Mouse (Mus musculus): ENCODE measurements around the gene Slc12a4. TPM values are rescaled to one million over a fixed set of nuclear protein-coding genes. Genes with fewer than 3 reads are reported as not detected.

Slc12a4 gene
- polyA plus RNA-seq, 2 experiments = 46.0 to 116 TPM

DNA sequence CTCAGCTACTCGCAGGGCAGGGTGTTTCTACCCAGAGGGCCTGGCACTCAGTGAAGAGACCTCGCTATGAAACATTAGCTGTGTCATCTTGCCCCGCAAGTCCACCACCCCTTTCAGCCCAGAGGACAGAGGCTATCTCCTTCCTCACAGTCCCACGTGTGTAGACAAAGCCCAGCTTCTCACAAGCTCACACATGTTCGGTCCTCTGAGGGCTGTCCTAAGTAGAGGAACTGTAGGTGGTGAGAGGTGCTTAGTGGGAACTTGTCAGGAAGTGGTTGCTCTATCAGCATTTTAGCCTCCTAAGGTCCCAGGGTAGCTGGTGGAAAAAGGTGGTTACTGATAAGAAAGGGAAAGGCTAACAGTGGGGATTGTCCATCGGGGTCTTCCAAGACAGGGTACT is 30.8 kb downstream of the Slc12a4 start:
- Histone ChIP-seq H3K9me3 (ENCODE audit: control insufficient read depth, low read length) (no peaks in the 10 kb centered on the region), H3K27me3 (ENCODE audit: control insufficient read depth, insufficient read depth, low read length) (no peaks in the 10 kb centered on the region), H3K4me1 (ENCODE audit: control insufficient read depth, insufficient read depth, low read length) (peaks cover 16% of the 10 kb centered on the region), H3K4me2 (replicated peaks; ENCODE audit: low read depth, low read length, severe bottlenecking) (no peak overlapping the region), H3K27ac (replicated peaks; ENCODE audit: low read depth, low read length) (no peak overlapping the region), H3K4me3 (replicated peaks; ENCODE audit: low read length) (no peak overlapping the region), H3K36me3 (ENCODE audit: control insufficient read depth, insufficient read depth, low read length) (peaks cover 46% of the 10 kb centered on the region), H3K9ac (ENCODE audit: low read depth, low read length, severe bottlenecking) (no peak overlapping the region)
- ATAC-seq (ENCODE audit: low FRiP score, low read depth) (no peak), DNase-seq (ENCODE audit: low spot score) (no peak)
- no peak for TF ChIP-seq POLR2A (IDR thresholded peaks at IDR 0.05; ENCODE audit: borderline replicate concordance, extremely low read depth, insufficient read depth, insufficient read length)
- 82% methylated on average over 6 of the region's 6 CpGs for WGBS

DNA sequence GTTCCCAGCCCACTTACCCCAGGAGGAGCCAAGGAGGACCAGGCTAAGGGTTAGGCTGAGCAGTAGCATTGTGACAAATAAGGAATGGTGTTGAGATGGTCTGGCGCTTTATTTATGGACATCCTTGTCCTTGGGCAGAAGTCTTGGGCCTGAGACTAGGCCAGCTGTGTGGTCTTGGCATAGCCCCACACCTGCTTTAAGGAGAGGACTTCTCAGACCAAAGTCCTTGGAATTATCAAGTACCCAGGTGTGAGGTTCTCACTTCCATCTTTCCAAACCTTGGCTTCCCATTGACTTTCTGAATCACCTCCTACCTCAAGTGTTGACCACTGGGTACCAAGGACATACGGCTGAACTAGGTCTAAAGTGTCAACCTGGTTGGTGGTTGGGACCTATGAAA is 32.1 kb downstream of the Slc12a4 start, which contains the start of gene Ctrl:
Ctrl (minus strand) TSS at position 101 of the 400 bp plus-strand sequence.
- H3K36me3 ChIP-seq (ENCODE audit: control insufficient read depth, insufficient read depth, low read length) = peaks cover 40% of the 10 kb centered on the region
- ATAC-seq (ENCODE audit: low FRiP score, low read depth) (no peak), DNase-seq (ENCODE audit: low spot score) (no peak)
- H3K9ac ChIP-seq (ENCODE audit: low read depth, low read length, severe bottlenecking) = no peak within 1 kb of the TSS
- WGBS = 86% methylated on average over 2 of the region's 2 CpGs
- H3K4me1 ChIP-seq (ENCODE audit: control insufficient read depth, insufficient read depth, low read length) = peaks cover 16% of the 10 kb centered on the region
- H3K4me2 ChIP-seq (replicated peaks; ENCODE audit: low read depth, low read length, severe bottlenecking) = no peak within 1 kb of the TSS
- H3K9me3 ChIP-seq (ENCODE audit: control insufficient read depth, low read length) = no peaks in the 10 kb centered on the region
- no peak within 1 kb of the TSS for H3K27ac ChIP-seq (replicated peaks; ENCODE audit: low read depth, low read length)
- no peaks in the 10 kb centered on the region for H3K27me3 ChIP-seq (ENCODE audit: control insufficient read depth, insufficient read depth, low read length)
- no peak within 1 kb of the TSS for H3K4me3 ChIP-seq (replicated peaks; ENCODE audit: low read length)
- TF ChIP-seq POLR2A (IDR thresholded peaks at IDR 0.05; ENCODE audit: borderline replicate concordance, extremely low read depth, insufficient read depth, insufficient read length) = no peak

DNA sequence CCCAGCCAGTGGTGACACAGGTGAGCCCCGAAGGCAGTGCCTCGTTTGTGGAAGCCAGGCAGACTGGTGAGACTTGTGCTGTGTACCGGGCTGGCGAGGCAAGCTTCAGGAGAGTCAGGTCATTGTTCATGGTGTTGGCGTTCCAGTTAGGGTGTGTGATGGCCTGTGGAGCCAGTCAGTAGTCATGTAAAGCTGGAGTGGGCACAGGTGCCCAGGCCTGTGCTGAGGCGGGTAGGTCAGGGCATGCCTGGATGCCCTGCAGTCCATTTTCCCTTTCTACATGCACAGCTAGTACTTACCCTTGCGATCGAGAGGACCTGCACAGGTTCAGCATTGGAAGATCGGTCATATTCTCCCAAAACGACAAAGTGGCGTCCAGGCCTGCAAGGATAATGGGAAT is 33.4 kb downstream of the Slc12a4 start:
- Histone ChIP-seq H3K4me2 (replicated peaks; ENCODE audit: low read depth, low read length, severe bottlenecking) (no peak overlapping the region), H3K27ac (replicated peaks; ENCODE audit: low read depth, low read length) (no peak overlapping the region), H3K36me3 (ENCODE audit: control insufficient read depth, insufficient read depth, low read length) (peaks cover 40% of the 10 kb centered on the region), H3K4me1 (ENCODE audit: control insufficient read depth, insufficient read depth, low read length) (peaks cover 9% of the 10 kb centered on the region), H3K4me3 (replicated peaks; ENCODE audit: low read length) (no peak overlapping the region), H3K9me3 (ENCODE audit: control insufficient read depth, low read length) (no peaks in the 10 kb centered on the region), H3K9ac (ENCODE audit: low read depth, low read length, severe bottlenecking) (no peak overlapping the region), H3K27me3 (ENCODE audit: control insufficient read depth, insufficient read depth, low read length) (no peaks in the 10 kb centered on the region)
- DNase-seq (ENCODE audit: low spot score) = no peak
- 91% methylated on average over 11 of the region's 11 CpGs for WGBS
- no peak for TF ChIP-seq POLR2A (IDR thresholded peaks at IDR 0.05; ENCODE audit: borderline replicate concordance, extremely low read depth, insufficient read depth, insufficient read length)
- no peak for ATAC-seq (ENCODE audit: low FRiP score, low read depth)

DNA sequence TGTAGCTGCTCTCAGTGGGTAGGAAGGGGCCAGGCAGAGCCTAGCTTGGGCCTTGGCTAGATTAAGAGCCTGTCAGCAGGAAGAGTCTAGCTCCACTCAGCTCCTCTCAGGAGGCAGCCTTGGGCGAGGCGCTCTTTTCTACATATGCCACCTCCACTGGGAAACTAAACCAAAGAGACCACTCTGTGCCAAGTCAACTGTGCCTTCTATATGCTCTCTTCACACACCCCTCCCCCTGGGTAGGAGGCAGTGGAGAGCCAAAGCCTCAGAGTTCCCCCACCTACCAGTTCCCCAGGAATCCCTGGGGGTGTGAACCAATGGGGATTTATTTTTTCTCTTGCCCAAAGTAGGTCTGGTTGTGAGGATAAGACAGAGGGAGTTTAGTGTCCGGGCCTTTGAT is 34.6 kb downstream of the Slc12a4 start:
- no peaks in the 10 kb centered on the region for H3K27me3 ChIP-seq (ENCODE audit: control insufficient read depth, insufficient read depth, low read length)
- H3K4me2 ChIP-seq (replicated peaks; ENCODE audit: low read depth, low read length, severe bottlenecking) = no peak overlapping the region
- TF ChIP-seq POLR2A (IDR thresholded peaks at IDR 0.05; ENCODE audit: borderline replicate concordance, extremely low read depth, insufficient read depth, insufficient read length) = no peak
- ATAC-seq (ENCODE audit: low FRiP score, low read depth) (no peak), DNase-seq (ENCODE audit: low spot score) (no peak)
- no peak overlapping the region for H3K4me3 ChIP-seq (replicated peaks; ENCODE audit: low read length)
- H3K27ac ChIP-seq (replicated peaks; ENCODE audit: low read depth, low read length) = no peak overlapping the region
- peaks cover 44% of the 10 kb centered on the region for H3K36me3 ChIP-seq (ENCODE audit: control insufficient read depth, insufficient read depth, low read length)
- 95% methylated on average over 3 of the region's 3 CpGs for WGBS
- H3K4me1 ChIP-seq (ENCODE audit: control insufficient read depth, insufficient read depth, low read length) = peaks cover 5% of the 10 kb centered on the region
- H3K9me3 ChIP-seq (ENCODE audit: control insufficient read depth, low read length) = no peaks in the 10 kb centered on the region
- H3K9ac ChIP-seq (ENCODE audit: low read depth, low read length, severe bottlenecking) = no peak overlapping the region

DNA sequence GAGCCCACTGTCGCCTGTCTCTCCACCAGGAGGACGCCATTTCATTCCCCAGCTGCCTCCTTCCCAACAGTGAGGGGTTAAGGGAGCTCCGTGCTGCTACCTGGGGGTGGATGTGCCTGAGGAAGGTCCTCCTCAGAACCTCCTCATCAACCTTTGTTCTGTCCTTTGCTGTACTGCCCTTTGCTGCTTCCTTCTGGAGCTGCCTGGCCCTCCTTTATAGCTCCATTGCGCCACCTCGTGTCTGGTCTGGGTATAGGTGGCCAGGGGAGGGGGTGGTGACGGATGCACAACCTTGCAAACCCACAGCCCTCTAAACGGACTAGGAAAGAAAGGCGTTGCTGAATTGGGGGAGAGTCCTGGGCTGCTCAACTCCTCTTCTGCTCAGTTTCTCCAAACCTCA is 35.3 kb downstream of the Slc12a4 start:
- H3K36me3 ChIP-seq (ENCODE audit: control insufficient read depth, insufficient read depth, low read length) = peaks cover 47% of the 10 kb centered on the region
- H3K4me2 ChIP-seq (replicated peaks; ENCODE audit: low read depth, low read length, severe bottlenecking) = no peak overlapping the region
- ATAC-seq (ENCODE audit: low FRiP score, low read depth) (peak; percentile 54; the same call in 1 of the 2 replicates), DNase-seq (ENCODE audit: low spot score) (no peak)
- no peaks in the 10 kb centered on the region for H3K27me3 ChIP-seq (ENCODE audit: control insufficient read depth, insufficient read depth, low read length)
- no peak overlapping the region for H3K9ac ChIP-seq (ENCODE audit: low read depth, low read length, severe bottlenecking)
- no peaks in the 10 kb centered on the region for H3K9me3 ChIP-seq (ENCODE audit: control insufficient read depth, low read length)
- H3K4me3 ChIP-seq (replicated peaks; ENCODE audit: low read length) = no peak overlapping the region
- no peaks in the 10 kb centered on the region for H3K4me1 ChIP-seq (ENCODE audit: control insufficient read depth, insufficient read depth, low read length)
- WGBS = 16% methylated on average over 8 of the region's 8 CpGs
- H3K27ac ChIP-seq (replicated peaks; ENCODE audit: low read depth, low read length) = no peak overlapping the region
- no peak for TF ChIP-seq POLR2A (IDR thresholded peaks at IDR 0.05; ENCODE audit: borderline replicate concordance, extremely low read depth, insufficient read depth, insufficient read length)

DNA sequence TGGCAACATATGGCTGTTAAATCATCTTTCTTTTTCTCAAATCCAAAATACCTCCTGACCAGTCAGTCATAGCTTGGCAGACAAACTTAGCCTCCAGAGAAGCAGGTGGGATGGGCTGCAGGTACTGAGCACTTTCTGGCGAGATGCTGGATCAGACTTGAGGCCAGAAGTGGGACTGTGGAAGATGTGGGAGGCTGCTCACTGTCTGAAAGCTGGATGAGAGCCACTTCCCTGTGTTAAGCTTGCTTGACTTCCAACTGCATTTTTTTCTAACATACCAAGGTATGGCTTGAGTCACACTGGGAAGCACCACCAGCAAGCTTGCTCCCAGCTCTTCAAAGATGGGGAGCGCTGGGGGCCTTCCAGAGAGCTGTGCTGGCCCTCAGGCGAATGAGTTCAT is 40.8 kb downstream of the Slc12a4 start:
- peaks cover 19% of the 10 kb centered on the region for H3K36me3 ChIP-seq (ENCODE audit: control insufficient read depth, insufficient read depth, low read length)
- no peaks in the 10 kb centered on the region for H3K4me1 ChIP-seq (ENCODE audit: control insufficient read depth, insufficient read depth, low read length)
- no peaks in the 10 kb centered on the region for H3K27me3 ChIP-seq (ENCODE audit: control insufficient read depth, insufficient read depth, low read length)
- no peak for ATAC-seq (ENCODE audit: low FRiP score, low read depth)
- TF ChIP-seq POLR2A (IDR thresholded peaks at IDR 0.05; ENCODE audit: borderline replicate concordance, extremely low read depth, insufficient read depth, insufficient read length) = no peak
- 65% methylated on average over 3 of the region's 3 CpGs for WGBS
- no peak overlapping the region for H3K27ac ChIP-seq (replicated peaks; ENCODE audit: low read depth, low read length)
- no peak overlapping the region for H3K9ac ChIP-seq (ENCODE audit: low read depth, low read length, severe bottlenecking)
- H3K4me3 ChIP-seq (replicated peaks; ENCODE audit: low read length) = no peak overlapping the region
- H3K4me2 ChIP-seq (replicated peaks; ENCODE audit: low read depth, low read length, severe bottlenecking) = no peak overlapping the region
- H3K9me3 ChIP-seq (ENCODE audit: control insufficient read depth, low read length) = no peaks in the 10 kb centered on the region
- no peak for DNase-seq (ENCODE audit: low spot score)
